Mouse (Mus musculus) limb, embryonic 11.5 days (tissue): ENCODE measurements around the gene Prpsap1. TPM values are rescaled to one million over a fixed set of nuclear protein-coding genes. Genes with fewer than 3 reads are reported as not detected.

Experiments used
- ATAC-seq: fragments of 200-750 bp; cut with Nextera tagmentation; 2 replicates; pipeline ENCODE4 v1.8.0; 2017; ENCODE audit warnings: low read depth; ENCODE audit not compliant: insufficient number of reproducible peaks, low FRiP score, low TSS enrichment
- DNase-seq: peaks from one replicate; pipeline ENCODE4 v3.0.0-alpha.2; 2015; ENCODE audit warnings: low spot score
- H3K27ac ChIP-seq: fragments of 300-500 bp; sonication (generic); replicated peaks from 2 replicates; pipeline ENCODE4 v1.5.1; 2014; ENCODE audit warnings: low read depth, mild to moderate bottlenecking, low read length
- H3K27me3 ChIP-seq: fragments of 300-500 bp; sonication (generic); 2 replicates; pipeline ENCODE4 v1.6.1; 2014; ENCODE audit warnings: mild to moderate bottlenecking, low read length, mixed read lengths; ENCODE audit not compliant: control insufficient read depth, insufficient read depth
- H3K36me3 ChIP-seq: fragments of 300-500 bp; sonication (generic); 2 replicates; pipeline ENCODE4 v1.6.1; 2014; ENCODE audit warnings: mild to moderate bottlenecking, low read length, moderate library complexity, mixed read lengths; ENCODE audit not compliant: control insufficient read depth, insufficient read depth
- H3K4me1 ChIP-seq: fragments of 300-500 bp; sonication (generic); 2 replicates; pipeline ENCODE4 v1.6.1; 2014; ENCODE audit warnings: low read length, mixed read lengths; ENCODE audit not compliant: control insufficient read depth, insufficient read depth
- H3K4me2 ChIP-seq: fragments of 300-500 bp; sonication (generic); 2 replicates; pipeline ENCODE4 v1.6.1; 2014; ENCODE audit warnings: low read depth, mild to moderate bottlenecking, moderate library complexity; ENCODE audit not compliant: severe bottlenecking
- H3K4me3 ChIP-seq: fragments of 300-500 bp; sonication (generic); 2 replicates; pipeline ENCODE4 v1.5.1; 2014; ENCODE audit warnings: low read depth, low read length
- H3K9ac ChIP-seq: fragments of 300-500 bp; sonication (generic); 2 replicates; pipeline ENCODE4 v1.6.1; 2014; ENCODE audit warnings: mild to moderate bottlenecking, low read length
- H3K9me3 ChIP-seq: fragments of 300-500 bp; sonication (generic); 2 replicates; pipeline ENCODE4 v1.6.1; 2016; ENCODE audit warnings: low read length; ENCODE audit not compliant: control insufficient read depth
- WGBS: fragments of 180-500 bp; shearing (Covaris S2); extraction: QIAGEN DNeasy Blood & Tissue Kit; methylation state at CpG from one replicate; pipeline ENCODE4 v1.1.7; 2014; 5-methylcytosine and 5-hydroxymethylcytosine counted together
- polyA plus RNA-seq: library from polyadenylated mRNA; unstranded; fragments of >200 nt; fragmentation: Nextera tagmentation; extraction: Ambion mirVana; gene quantifications from 2 replicates; pipeline ENCODE4 v1.2.1, GENCODE M21; 2014

The Prpsap1 gene
- polyA plus RNA-seq, 1 experiment from 2014 or later = 183 TPM

- Histone ChIP-seq H3K4me3 (no peak overlapping the region), H3K4me2 (no peak overlapping the region), H3K27ac (no peak overlapping the region), H3K9me3 (no peaks in the 10 kb centered on the region), H3K4me1 (0 out of 2 replicates have a peak, but pooled peaks cover 3% of the 10 kb centered on the region), H3K27me3 (no peaks in the 10 kb centered on the region), H3K36me3 (no peaks in the 10 kb centered on the region), H3K9ac (no peak overlapping the region)
- DNase-seq (no peak), ATAC-seq (no peak)
- WGBS = 85% methylated on average over 3 of the region's 3 CpGs
Measured at GRCm38 (mm10) chr11:116522046-116522445, 28.0 kb upstream of the Prpsap1 start.

DNA sequence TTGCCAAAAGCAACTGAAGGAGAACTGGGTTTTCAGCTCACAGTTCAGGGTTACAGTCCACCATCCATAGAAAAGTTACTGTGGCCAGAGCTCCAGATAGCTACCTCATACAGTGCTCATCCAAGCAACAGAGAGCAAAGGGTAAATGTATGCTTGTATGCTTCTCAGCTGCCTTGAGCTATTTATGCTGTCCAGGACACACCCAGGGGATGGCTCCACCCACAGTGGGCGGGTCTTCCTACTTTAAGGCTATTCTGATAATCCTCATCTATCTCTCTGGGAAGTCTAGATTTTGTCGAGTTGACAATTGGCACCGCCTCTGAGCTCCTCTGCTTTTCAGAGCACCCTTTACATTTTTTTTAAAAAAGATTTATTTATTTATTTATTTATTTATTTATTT is 27.1 kb upstream of the Prpsap1 start:
- no peaks in the 10 kb centered on the region for H3K9me3 ChIP-seq

DNA sequence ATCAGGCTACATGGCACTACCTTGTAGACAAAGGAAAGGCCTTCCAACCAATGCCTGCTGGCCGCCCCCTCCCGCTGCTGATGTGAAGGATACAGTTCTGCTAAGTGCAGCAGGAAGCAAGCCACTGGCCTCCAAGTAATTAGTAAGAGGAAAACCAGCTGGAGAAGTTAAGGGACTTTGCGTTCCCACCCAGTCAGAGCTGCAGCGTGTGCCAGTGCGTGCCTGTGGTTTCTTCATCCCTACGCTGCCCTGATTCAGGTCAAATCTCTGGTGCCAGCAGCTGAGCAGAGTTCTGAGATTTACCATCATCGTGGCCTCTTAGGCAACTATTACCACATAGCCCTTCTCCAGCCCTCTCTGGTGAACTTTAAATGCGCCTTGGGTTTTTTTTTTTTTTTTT is 24.5 kb upstream of the Prpsap1 start:
- H3K27me3 ChIP-seq = peaks cover 4% of the 10 kb centered on the region; the same call in 1 of the 2 replicates
- H3K9me3 ChIP-seq = no peaks in the 10 kb centered on the region
- WGBS = 63% methylated on average over 8 of the region's 8 CpGs
- no peaks in the 10 kb centered on the region for H3K36me3 ChIP-seq
- ATAC-seq (no peak), DNase-seq (no peak)
- no peak overlapping the region for H3K4me2 ChIP-seq
- no peak overlapping the region for H3K9ac ChIP-seq
- H3K27ac ChIP-seq = no peak overlapping the region
- no peak overlapping the region for H3K4me3 ChIP-seq
- H3K4me1 ChIP-seq = no peaks in the 10 kb centered on the region

More for the DNA sequence above, 27.1 kb upstream of the Prpsap1 start:
- Histone ChIP-seq H3K9ac (no peak overlapping the region), H3K27ac (no peak overlapping the region), H3K27me3 (no peaks in the 10 kb centered on the region), H3K4me1 (0 out of 2 replicates have a peak, but pooled peaks cover 3% of the 10 kb centered on the region), H3K4me2 (no peak overlapping the region), H3K4me3 (no peak overlapping the region), H3K36me3 (no peaks in the 10 kb centered on the region)
- ATAC-seq = no peak; the same call in 1 of the 2 replicates
- WGBS = 57% methylated on average over 3 of the region's 3 CpGs
- no peak for DNase-seq

DNA sequence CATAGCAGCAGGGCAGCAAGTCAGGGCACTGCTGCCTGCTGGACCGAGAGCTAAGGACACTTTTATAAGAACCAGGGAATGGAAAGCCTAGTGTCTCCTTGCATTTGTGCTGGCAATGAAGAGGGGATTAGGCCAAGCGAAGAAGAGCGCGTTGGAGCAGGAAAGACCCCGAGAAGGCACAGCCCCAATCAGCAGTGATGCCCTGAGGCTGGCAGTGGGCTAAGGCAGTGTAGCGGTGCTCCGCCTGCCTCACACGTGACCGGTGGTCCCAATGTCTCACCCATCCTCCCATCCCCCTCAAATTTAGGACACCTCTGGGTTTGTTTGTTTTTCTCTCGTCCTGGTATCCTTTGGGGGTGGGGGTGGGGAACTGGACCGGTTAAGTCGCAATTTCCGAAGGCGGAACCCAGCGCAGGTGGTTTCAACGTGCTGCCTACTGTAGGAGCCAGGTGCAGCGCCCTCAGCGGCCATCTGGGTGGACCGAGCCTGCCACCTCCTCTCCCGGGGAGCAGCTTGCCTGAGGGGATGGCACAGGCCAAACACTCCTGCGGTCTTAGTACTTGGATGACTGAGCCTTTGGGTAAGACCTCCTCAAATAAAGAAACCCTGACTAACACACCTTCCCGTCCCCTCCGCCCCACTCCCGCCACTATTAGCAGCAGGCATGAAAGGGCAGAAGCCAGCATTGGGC is 21.5 kb upstream of the Prpsap1 start:
- H3K27me3 ChIP-seq = peaks cover 4% of the 10 kb centered on the region; the same call in 1 of the 2 replicates
- no peaks in the 10 kb centered on the region for H3K4me1 ChIP-seq
- DNase-seq (no peak), ATAC-seq (no peak)
- no peaks in the 10 kb centered on the region for H3K36me3 ChIP-seq
- no peak overlapping the region for H3K4me3 ChIP-seq
- 0 out of 2 replicates have a peak, but pooled peaks cover 3% of the 10 kb centered on the region for H3K9me3 ChIP-seq
- no peak overlapping the region for H3K27ac ChIP-seq
- no peak overlapping the region for H3K9ac ChIP-seq
- no peak overlapping the region; the same call in none of the 2 replicates for H3K4me2 ChIP-seq
- 15% methylated on average over 24 of the region's 24 CpGs for WGBS

DNA sequence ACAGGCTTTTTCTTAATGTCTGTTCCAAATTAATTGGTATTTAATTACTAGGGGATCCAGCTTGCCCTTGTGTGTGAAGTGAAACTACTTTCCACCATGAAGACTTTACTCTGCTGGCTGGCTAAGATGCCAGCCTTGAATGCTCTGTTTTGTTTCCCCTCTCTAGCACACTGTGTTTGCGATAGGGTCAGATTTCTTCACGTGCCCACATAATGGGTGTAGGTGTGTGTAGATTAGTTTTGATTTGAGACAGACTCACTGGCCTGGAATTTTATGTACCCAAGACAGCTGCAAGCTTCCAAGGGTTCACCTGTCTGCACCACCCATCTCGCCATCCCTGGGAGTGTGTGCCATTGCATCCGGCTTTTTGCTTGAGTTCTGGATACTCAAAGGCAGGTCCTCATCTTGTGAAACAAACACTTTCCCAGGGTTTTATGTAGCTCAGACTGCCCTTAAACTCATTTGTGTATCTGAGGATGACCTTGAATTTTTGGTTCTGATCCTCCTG is 19.6 kb upstream of the Prpsap1 start:
- no peak for ATAC-seq
- no peak overlapping the region for H3K4me3 ChIP-seq
- H3K4me2 ChIP-seq = no peak overlapping the region

DNA sequence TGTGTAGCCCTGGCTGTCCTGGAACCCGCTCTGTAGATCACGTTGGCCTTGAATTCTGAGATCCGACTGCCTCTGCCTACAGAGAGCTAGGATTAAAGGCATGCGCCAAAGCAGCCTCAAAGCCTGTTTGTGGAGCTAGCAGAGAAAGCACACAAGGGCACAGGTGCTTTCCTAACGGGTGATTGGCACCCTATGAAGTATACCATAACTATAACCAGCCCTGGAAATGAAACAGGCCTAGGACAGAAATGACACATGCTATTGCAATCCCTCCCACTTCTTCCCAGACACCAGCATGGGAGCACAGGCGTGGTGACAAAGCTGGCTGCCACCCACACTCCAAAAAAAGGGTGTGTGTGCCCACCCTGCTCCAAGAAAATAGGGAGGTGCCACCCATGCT is 19.0 kb upstream of the Prpsap1 start:
- DNase-seq = no peak
- Histone ChIP-seq H3K9ac (no peak overlapping the region), H3K36me3 (no peaks in the 10 kb centered on the region), H3K4me1 (no peaks in the 10 kb centered on the region), H3K4me2 (no peak overlapping the region), H3K27me3 (peaks cover 4% of the 10 kb centered on the region; the same call in 1 of the 2 replicates), H3K27ac (no peak overlapping the region), H3K9me3 (0 out of 2 replicates have a peak, but pooled peaks cover 3% of the 10 kb centered on the region), H3K4me3 (no peak overlapping the region)
- WGBS = 79% methylated on average over 6 of the region's 6 CpGs
- no peak for ATAC-seq

More for the DNA sequence above, 19.6 kb upstream of the Prpsap1 start:
- WGBS = 80% methylated on average over 4 of the region's 4 CpGs
- no peaks in the 10 kb centered on the region for H3K36me3 ChIP-seq
- H3K27ac ChIP-seq = no peak overlapping the region
- H3K9ac ChIP-seq = no peak overlapping the region
- H3K27me3 ChIP-seq = peaks cover 4% of the 10 kb centered on the region; the same call in 1 of the 2 replicates
- no peak for DNase-seq
- no peaks in the 10 kb centered on the region for H3K4me1 ChIP-seq
- H3K9me3 ChIP-seq = 0 out of 2 replicates have a peak, but pooled peaks cover 3% of the 10 kb centered on the region

DNA sequence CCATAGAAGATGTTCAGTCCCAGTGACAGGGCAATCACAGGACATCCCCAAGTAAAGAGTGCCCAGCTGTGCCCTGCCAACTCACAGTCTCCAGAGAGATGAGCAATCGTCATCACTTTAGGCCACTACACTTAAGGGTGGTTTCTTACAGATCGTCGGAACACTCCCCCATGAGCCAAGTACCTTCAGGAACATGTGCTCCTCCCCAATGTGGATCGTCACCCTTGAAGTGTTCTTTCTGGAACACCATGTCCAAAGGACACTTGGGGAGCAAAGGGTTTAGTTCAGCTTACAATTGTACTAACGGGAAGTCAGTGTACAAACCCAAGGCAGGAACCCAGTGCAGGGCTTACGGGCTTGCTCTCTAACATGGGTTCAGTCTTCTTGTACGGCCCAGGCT is 18.2 kb upstream of the Prpsap1 start:
- H3K27ac ChIP-seq = no peak overlapping the region
- no peak for ATAC-seq
- WGBS = 91% methylated on average over 7 of the region's 7 CpGs

DNA sequence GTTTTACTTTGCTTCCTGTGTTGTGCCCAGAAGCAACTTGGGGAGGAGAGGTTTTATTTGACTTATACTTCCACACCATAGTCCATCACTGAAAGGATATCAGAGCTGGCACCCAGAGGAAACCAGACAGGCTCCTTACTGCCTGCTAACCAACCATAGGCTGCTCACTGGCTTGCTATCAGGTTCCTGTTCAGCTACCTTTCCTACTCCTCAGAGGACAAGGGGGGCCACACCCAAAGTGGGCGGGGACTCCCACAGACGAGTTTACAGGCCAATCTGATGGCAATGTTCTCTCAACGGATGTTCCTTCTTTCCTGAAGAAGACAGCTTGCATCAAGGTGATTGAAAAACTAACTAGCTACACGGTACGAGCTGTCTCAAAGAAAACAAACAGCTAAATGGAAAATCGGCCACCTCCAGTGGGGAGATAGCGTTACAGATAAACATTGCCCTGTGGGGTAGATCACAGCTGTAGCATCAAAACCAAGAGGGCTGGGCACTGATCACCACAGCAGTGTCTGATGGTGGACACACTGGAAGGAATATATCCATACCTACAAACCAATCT is 17.4 kb upstream of the Prpsap1 start:
- Histone ChIP-seq H3K27me3 (peaks cover 4% of the 10 kb centered on the region; the same call in 1 of the 2 replicates), H3K27ac (no peak overlapping the region), H3K9ac (no peak overlapping the region), H3K36me3 (no peaks in the 10 kb centered on the region), H3K9me3 (0 out of 2 replicates have a peak, but pooled peaks cover 3% of the 10 kb centered on the region), H3K4me2 (no peak overlapping the region), H3K4me3 (no peak overlapping the region), H3K4me1 (no peaks in the 10 kb centered on the region)
- ATAC-seq = no peak
- 65% methylated on average over 7 of the region's 7 CpGs for WGBS
- no peak for DNase-seq

More for the DNA sequence above, 18.2 kb upstream of the Prpsap1 start:
- H3K9me3 ChIP-seq = 0 out of 2 replicates have a peak, but pooled peaks cover 3% of the 10 kb centered on the region
- H3K4me2 ChIP-seq = no peak overlapping the region
- peaks cover 4% of the 10 kb centered on the region; the same call in 1 of the 2 replicates for H3K27me3 ChIP-seq
- H3K4me1 ChIP-seq = no peaks in the 10 kb centered on the region
- no peak for DNase-seq
- H3K9ac ChIP-seq = no peak overlapping the region
- no peak overlapping the region for H3K4me3 ChIP-seq
- H3K36me3 ChIP-seq = no peaks in the 10 kb centered on the region
